Mouse (Mus musculus) regulatory T cell (primary cell): Measurements from ENCODE around the gene Scin.

Experiments used
- in situ Hi-C: fragments of 300-600 bp; cut with MboI, MseI; formaldehyde crosslinking; loops from one replicate; pipeline ENCODE4 v1.15.1; 2025; ENCODE audit warnings: high pct_unique_total_duplicates

The Scin gene

GRCm38 (mm10) chr12:40027846-40028245 is 106.2 kb downstream of the Scin start:
- in situ Hi-C loops, result no loop called here

- in situ Hi-C loops, result no loop called here
Measured at GRCm38 (mm10) chr12:40027444-40027843, 106.6 kb downstream of the Scin start.

DNA sequence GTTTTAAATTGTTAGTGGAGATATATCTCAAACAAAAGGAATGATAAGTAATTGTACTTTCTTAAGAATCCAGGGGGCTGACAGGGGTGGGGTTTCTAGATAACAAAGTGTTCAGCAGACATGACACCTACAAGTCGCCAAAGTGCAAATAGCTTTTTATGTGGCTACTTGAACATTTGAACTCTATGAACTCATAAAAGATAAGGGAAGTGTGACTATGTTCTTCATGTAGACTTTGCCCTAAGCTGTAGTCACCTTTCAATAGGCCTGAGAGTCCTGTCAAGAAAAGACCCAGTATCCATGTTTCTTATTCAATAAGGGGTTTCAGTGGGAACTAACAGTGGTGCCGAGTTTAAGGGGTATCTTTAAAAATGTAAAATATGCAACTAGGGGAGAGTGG is 110.1 kb downstream of the Scin start:
- in situ Hi-C loops, result loop anchor here (25.0 kb wide), 1 partner anchor 1237 kb away; the partner anchor contains the start of gene Etv1

DNA sequence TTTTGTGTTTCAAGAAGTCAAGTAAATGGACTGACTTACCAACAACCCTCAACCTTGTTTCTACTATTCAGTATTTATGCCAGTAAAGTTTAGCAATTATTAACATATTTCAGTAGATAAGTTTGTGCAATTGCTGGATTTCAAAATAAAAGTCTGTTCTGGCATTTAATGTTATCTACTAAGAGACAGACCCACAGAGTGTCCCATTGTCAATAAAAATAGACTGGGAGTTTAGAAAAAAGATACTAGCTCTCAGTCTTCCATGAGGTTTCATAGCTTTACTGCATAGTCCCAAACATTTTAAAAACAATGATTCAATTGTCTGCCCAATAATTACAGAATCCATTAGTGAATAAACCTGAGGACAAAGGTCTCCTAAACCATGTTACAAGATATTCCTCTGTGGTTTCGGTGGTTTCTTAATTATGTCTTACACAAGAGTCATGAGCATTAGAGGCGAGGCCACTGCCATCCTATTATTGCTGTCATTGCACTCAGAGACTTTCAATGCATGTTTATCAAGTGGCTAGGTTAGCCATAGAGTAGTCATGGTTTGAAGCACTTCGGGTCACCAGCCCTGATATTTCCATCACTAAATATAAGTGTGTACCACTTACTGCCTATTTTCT is 110.9 kb downstream of the Scin start:
- in situ Hi-C loops, result loop anchor here (25.0 kb wide), 1 partner anchor 1236 kb away; the partner anchor contains the start of gene Etv1

DNA sequence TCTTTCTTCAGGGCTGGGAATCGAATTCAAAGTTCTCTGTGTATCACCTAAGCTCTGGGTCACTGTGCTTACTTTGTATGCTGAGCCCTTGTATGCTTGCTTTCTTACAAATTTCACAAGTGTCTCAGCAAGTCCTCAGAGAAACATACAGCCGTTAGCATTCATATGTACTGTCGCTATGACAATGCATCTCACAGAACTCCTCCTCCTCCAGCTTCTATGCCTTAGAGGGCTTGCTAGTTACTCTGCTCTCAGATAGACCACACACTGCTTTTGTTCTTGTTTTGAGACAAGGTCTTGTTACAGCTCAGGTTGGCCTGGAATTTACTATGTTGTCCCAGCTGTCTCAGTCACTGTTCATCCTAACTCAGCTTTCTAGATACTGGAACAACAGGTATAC is 111.7 kb downstream of the Scin start:
- in situ Hi-C loops, result loop anchor here (25.0 kb wide), 1 partner anchor 1235 kb away; the partner anchor contains the start of gene Etv1

- in situ Hi-C loops, result loop anchor here (25.0 kb wide), 1 partner anchor 1231 kb away; the partner anchor contains the start of gene Etv1
Measured at GRCm38 (mm10) chr12:40017955-40018505, 116.0 kb downstream of the Scin start.

- in situ Hi-C loops, result loop anchor here (25.0 kb wide), 1 partner anchor 1230 kb away; the partner anchor contains the start of gene Etv1
Measured at GRCm38 (mm10) chr12:40016648-40017460, 117.2 kb downstream of the Scin start.

DNA sequence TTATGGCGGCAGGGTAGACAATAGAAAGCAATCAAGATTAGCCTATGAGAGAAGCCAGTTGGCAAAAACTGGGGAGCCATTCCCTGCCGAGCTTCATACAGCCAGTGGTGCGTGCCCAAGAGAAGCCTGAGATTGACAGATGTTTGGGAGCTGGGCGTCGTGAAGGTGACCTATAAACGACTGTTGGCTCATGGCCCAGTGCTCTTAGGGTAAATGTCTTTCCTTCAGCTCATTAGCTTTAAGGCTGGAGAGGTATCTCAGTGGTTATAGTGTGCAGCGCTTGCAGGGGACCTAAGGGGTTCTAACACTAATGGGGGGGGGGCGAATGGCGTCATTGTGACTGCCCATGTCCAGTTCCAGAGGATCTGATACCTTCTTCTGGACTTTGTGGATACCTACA is 118.0 kb downstream of the Scin start:
- in situ Hi-C loops, result loop anchor here (25.0 kb wide), 1 partner anchor 1229 kb away; the partner anchor contains the start of gene Etv1

GRCm38 (mm10) chr12:40009866-40010265 is 124.2 kb downstream of the Scin start:
- in situ Hi-C loops, result loop anchor here (25.0 kb wide), 1 partner anchor 1223 kb away; the partner anchor contains the start of gene Etv1
